ENCODE assay signal across 7 mouse cellular contexts in the genomic region with DNA sequence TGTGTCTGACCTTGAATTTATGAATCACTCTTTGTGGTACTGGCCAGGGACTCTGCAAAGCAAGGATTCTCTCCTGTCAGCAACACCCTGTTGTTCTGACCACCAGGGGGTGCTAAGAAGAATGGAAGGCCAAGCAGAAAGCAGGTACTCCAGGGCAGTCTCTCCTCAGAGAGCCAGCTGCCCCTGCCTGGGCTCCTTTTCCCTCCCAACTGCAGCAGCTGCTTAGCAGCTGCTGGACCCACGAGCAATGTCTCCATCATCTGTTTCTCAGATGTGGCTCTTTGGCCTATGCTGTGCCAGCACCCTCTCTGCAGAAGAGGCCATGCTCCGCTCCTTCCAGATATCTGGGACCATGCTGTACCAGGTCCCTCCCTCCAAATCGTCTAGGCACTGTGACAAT.
DNase-seq lines count a peak whose midpoint lies in the region; ATAC-seq and TF ChIP-seq lines count a peak whose summit lies in the region.

No protein-coding gene starts in this region.

- H3K36me3 ChIP-seq in kidney, adult 2 months (ENCODE audit: control insufficient read depth, insufficient read depth, low read length) = no peaks in the 10 kb centered on the region
- H3K36me3 ChIP-seq in kidney, embryonic 14.5 days (ENCODE audit: control insufficient read depth, insufficient read depth, low read length) = no peaks in the 10 kb centered on the region
- H3K36me3 ChIP-seq in liver, postnatal 0 days (replicated peaks; ENCODE audit: insufficient read depth, low read length) = no peaks in the 10 kb centered on the region
- no peaks in the 10 kb centered on the region for H3K36me3 ChIP-seq in splenic B cell, adult 2 months (ENCODE audit: control insufficient read depth, insufficient read depth, low read length, poor library complexity, severe bottlenecking)

- no peak overlapping the region for H3K9ac ChIP-seq in kidney, embryonic 14.5 days (ENCODE audit: low read depth, low read length)
- no peak overlapping the region for H3K9ac ChIP-seq in liver, postnatal 0 days (replicated peaks)

- CTCF ChIA-PET in Patski (lab: Charles Lee) = interaction anchor here (0.7 to 1.6 kb wide), 5 partner anchors 53 to 260 kb away, joined by 3 to 6 read pairs (median 3); no protein-coding TSS in a partner anchor

- TF ChIP-seq POLR2A in kidney, adult 2 months (IDR thresholded peaks at IDR 0.05; ENCODE audit: low read depth, low read length) = no peak

- POLR2A ChIA-PET in Patski (lab: Charles Lee) = no interaction called here

- H3K4me1 ChIP-seq in kidney, adult 2 months (ENCODE audit: control insufficient read depth, insufficient read depth, low read length) = no peaks in the 10 kb centered on the region
- H3K4me1 ChIP-seq in kidney, embryonic 14.5 days (ENCODE audit: control insufficient read depth, insufficient read depth, low read length) = no peaks in the 10 kb centered on the region
- no peaks in the 10 kb centered on the region for H3K4me1 ChIP-seq in liver, postnatal 0 days (ENCODE audit: insufficient read depth)

- no peak for ATAC-seq in kidney, embryonic 14.5 days (ENCODE audit: low FRiP score, low TSS enrichment)
- no peak for ATAC-seq in Patski
- ATAC-seq in liver, postnatal 0 days = no peak

- DNase-seq in kidney, adult 2 months = peak; percentile 53
- DNase-seq in Patski (ENCODE audit: low read depth, low spot score) = no peak
- DNase-seq in c-Kit-positive CD71-negative TER-119-negative erythroid progenitor cells, embryonic 14.5 days (ENCODE audit: low read depth) = peak; percentile 35
- peak; percentile 27 for DNase-seq in induced T-regulatory cell, adult 2 months (ENCODE audit: low read depth)
- DNase-seq in liver, postnatal 0 days = peak; percentile 35
- peak; percentile 12 for DNase-seq in splenic B cell, adult 2 months (ENCODE audit: low read depth, low spot score)

- H3K4me3 ChIP-seq in kidney, adult 2 months (ENCODE audit: insufficient read depth, low read depth, low read length) = no peak overlapping the region
- H3K4me3 ChIP-seq in kidney, embryonic 14.5 days (ENCODE audit: low read length) = no peak overlapping the region
- no peak overlapping the region for H3K4me3 ChIP-seq in liver, postnatal 0 days (ENCODE audit: low read depth, low read length)

- TF ChIP-seq CTCF in kidney, adult 2 months (conservative IDR thresholded peaks at IDR 0.05; ENCODE audit: insufficient read depth, insufficient read length, low read depth, low read length) = peak; percentile 54; the same call in 1 of the 2 replicates
- peak; percentile 77 for TF ChIP-seq CTCF in Patski (IDR thresholded peaks at IDR 0.05)
- peak; percentile 66 for TF ChIP-seq CTCF in liver, postnatal 0 days (IDR thresholded peaks at IDR 0.05; ENCODE audit: low read depth)

- no peaks in the 10 kb centered on the region for H3K27me3 ChIP-seq in kidney, adult 2 months (replicated peaks; ENCODE audit: control insufficient read depth, insufficient read depth, low read length)
- no peaks in the 10 kb centered on the region for H3K27me3 ChIP-seq in kidney, embryonic 14.5 days (ENCODE audit: control insufficient read depth, insufficient read depth, low read length)
- H3K27me3 ChIP-seq in Patski = peaks cover 6% of the 10 kb centered on the region
- no peaks in the 10 kb centered on the region for H3K27me3 ChIP-seq in liver, postnatal 0 days (ENCODE audit: insufficient read depth, low read length)
- H3K27me3 ChIP-seq in splenic B cell, adult 2 months (ENCODE audit: control insufficient read depth, insufficient read depth, low read length, poor library complexity, severe bottlenecking) = no peaks in the 10 kb centered on the region

- in situ Hi-C loops in Patski (cut with MboI; ENCODE audit: low pct_unique_long_range_greater_than_20kb) = no loop called here

- H3K27ac ChIP-seq in kidney, adult 2 months (ENCODE audit: insufficient read depth, low read depth, low read length) = no peak overlapping the region
- H3K27ac ChIP-seq in kidney, embryonic 14.5 days (ENCODE audit: low read depth, low read length) = no peak overlapping the region
- no peak overlapping the region for H3K27ac ChIP-seq in liver, postnatal 0 days (ENCODE audit: low read depth)

- 47% methylated on average over 3 of the region's 3 CpGs for WGBS in kidney, adult 2 months
- WGBS in kidney, embryonic 14.5 days = 61% methylated on average over 3 of the region's 3 CpGs
- 54% methylated on average over 3 of the region's 3 CpGs for whole genome bisulfite sequencing in liver, postnatal 0 days (ENCODE audit: insufficient replicate concordance)

- no peak overlapping the region for H3K4me2 ChIP-seq in kidney, embryonic 14.5 days (replicated peaks; ENCODE audit: low read depth, low read length)
- no peak overlapping the region for H3K4me2 ChIP-seq in liver, postnatal 0 days (ENCODE audit: low read depth, low read length)

- no peaks in the 10 kb centered on the region for H3K9me3 ChIP-seq in kidney, embryonic 14.5 days (ENCODE audit: control insufficient read depth, low read length)
- no peaks in the 10 kb centered on the region for H3K9me3 ChIP-seq in liver, postnatal 0 days (ENCODE audit: low read length)

- no peak for TF ChIP-seq EP300 in liver, postnatal 0 days (IDR thresholded peaks at IDR 0.05; ENCODE audit: low read depth)
